Mouse (Mus musculus) monocyte, adult 2 months (primary cell): ENCODE measurements around the gene Tas2r143.

Experiments used
- DNase-seq, 2 experiments: peaks; one replicate each; pipeline ENCODE4 v3.0.0; 2022; ENCODE audit warnings: low spot score in 2 of 2, low read depth in 1 of 2

Gene Tas2r143

GRCm38 (mm10) chr6:42399938-42400337 lies at the start of gene Tas2r143:
Gene Tas2r143 (plus strand): TSS chr6:42400238.
- no peak for DNase-seq

DNA sequence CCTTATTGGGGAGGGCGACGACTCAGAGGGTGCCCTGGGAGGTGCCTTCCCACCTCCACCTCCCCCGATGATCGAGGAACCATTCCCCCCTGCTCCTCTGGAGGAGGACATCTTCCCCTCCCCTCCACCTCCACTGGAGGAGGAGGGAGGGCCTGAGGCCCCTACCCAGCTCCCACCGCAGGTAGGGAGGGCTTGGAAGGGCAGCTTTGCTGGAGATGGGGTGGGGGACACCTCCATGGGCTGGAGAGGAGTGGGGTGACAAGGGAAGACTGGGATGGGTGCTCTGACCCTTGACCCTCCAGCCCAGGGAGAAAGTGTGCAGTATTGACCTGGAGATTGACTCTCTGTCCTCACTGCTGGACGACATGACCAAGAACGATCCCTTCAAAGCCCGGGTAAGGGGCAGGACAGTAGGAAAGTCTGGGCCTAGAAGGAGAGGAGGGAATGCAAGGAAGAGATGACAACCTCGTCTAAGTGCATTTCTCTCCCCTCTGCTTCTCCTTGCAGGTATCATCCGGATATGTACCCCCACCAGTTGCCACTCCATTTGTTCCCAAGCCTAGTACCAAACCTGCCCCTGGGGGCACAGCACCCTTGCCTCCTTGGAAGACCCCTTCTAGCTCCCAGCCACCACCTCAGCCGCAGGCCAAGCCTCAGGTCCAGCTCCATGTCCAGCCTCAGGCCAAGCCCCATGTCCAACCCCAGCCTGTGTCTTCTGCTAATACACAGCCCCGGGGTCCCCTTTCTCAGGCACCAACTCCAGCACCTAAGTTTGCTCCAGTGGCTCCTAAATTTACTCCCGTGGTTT lies 48.9 kb upstream of the Tas2r143 start:
- DNase-seq = no peak

GRCm38 (mm10) chr6:42351776-42352485 lies 48.1 kb upstream of the Tas2r143 start:
- DNase-seq = no peak

DNA sequence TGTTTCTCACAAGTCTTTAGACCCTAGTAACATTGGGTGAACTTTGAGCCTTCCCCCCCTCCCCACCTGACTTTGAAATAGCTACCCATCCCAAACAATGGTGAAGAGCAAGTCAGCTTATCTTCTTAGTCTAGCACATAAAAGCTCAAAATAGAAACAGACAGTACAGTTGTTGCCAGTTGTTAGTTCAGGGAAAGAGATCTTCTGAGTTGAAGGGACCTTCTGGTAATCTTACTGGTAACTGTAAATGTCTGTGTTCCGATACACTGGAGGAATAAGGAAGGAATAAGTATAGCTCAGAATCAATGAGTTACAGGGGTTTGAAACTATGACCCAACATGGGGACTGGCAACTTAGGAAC lies 47.6 kb upstream of the Tas2r143 start:
- DNase-seq = no peak

GRCm38 (mm10) chr6:42353180-42353579 lies 46.9 kb upstream of the Tas2r143 start:
- peak; percentile 62 to 73 for DNase-seq

GRCm38 (mm10) chr6:42354076-42355019 lies 45.7 kb upstream of the Tas2r143 start:
- no peak for DNase-seq

GRCm38 (mm10) chr6:42355366-42355765 lies 44.7 kb upstream of the Tas2r143 start:
- no peak for DNase-seq

DNA sequence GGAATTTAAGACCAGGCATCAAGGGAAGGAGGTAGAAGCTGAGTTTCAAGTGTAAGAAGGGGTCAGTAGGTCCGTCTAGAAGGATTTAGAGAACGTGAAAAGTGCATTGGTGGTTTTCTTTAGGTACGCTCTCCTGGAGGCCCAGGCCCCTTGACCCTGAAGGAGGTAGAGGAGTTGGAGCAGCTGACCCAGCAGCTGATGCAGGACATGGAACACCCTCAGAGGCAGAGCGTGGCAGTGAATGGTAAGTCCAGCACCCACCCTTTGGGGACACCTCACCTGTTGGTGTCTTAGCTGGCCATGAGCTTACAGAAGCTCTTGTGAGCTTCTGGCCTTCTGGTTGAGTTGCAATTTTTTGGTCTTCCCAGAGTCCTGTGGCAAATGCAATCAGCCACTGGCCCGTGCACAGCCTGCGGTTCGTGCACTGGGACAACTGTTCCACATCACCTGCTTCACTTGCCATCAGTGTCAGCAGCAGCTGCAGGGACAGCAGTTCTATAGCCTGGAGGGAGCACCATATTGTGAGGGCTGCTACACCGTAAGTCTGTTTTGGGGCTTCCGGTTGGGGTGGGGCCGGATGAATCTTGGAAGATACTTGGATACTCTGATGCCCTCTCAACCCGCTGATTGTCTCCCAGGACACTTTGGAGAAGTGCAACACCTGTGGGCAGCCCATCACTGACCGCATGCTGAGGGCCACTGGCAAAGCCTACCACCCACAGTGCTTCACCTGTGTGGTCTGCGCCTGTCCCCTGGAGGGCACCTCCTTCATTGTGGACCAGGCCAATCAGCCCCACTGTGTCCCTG lies 44.0 kb upstream of the Tas2r143 start:
- no peak for DNase-seq

DNA sequence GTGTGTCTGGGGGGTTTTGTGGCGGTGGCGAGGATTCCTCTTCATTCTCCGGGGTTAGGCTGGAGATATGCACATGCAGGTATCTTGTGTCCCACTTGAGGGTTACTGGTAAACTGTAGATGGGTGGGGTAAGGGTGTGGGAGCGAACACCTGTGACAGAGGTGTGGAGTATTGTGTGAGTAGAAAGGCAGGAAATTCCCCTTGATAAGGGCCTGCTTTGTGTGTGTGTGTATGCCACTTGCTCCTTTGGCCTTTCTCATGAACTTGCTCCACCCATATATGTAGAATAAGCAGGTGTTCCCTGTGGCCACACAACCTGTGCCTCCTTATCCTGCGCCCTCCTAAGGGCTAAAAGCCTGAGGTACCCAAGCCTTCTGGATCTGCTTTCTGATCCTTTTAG lies 43.1 kb upstream of the Tas2r143 start:
- DNase-seq = no peak

DNA sequence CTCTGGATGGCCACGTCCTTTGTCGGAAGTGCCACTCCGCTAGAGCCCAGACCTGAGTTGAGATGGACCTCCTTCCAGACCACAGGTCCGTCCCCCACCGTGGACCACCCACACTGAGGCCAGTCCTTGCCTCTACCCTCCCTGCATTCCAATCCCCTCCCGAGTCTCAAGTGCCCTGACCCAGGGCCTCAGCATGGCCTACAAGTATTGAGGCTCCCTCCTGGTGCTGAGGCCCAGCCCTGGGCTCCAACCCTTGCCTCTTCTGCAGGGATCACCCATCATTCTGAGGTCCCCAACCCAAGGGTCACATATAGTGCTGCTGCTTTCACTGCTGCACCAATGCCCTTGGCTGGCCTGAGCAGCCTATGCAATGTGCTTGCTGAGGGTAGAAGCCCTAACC lies 42.1 kb upstream of the Tas2r143 start:
- no peak for DNase-seq

DNA sequence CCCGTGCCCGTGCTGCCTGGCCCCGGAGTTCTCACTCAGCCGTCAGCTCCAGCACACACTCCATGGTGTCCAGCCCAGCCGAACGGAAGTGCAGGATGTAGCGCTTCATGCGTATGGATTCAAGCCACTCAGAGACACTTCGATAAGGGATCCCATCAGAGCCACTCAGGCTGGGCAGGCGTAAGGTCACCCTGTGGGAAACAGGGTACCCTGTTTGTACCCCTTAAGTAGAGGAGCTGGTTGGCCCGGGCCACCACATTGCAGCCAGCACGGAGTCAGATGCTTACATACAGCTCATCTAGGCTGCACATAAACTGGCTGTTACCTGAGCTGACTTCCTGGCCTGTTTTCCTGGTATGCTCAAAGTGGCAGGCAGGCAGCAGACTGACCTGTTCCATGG lies 41.1 kb upstream of the Tas2r143 start:
- DNase-seq = no peak

DNA sequence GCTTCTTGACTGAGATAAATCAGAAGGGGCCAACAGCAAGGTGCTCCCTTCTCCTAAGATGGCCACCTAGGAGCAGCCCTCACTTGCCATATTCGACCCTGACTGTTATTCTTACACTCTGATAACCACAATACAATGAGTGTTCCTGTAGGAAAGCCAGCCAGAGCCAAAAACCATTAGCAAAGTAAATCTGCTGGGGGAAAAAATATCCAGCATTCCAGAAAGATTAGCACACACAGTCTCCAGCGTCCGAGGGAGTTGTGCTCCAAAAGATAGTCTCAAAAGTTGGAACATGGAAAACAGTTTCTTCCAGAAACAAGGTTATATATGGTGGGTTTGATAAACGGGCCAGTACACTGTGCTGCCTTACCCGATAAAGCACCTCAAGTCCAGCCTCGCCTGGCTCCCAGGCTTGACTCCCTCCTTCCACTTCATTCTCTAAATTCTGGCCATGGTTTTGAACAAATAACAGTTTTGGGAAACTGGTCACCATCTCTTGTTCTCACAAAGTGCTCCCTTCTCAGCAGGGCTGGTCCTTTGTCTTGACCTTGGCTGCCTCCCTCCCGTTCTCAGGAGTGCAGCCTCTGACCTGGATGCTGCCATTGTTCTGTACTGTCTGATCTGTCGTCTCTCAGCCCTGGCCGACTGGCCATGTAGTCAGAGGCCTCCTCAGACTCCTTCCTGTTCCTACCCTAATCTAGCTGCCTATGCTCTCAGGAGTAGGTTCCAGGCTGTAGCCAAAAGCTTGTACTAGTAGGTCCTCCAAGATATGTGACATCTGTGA lies 40.5 kb upstream of the Tas2r143 start:
- no peak for DNase-seq

DNA sequence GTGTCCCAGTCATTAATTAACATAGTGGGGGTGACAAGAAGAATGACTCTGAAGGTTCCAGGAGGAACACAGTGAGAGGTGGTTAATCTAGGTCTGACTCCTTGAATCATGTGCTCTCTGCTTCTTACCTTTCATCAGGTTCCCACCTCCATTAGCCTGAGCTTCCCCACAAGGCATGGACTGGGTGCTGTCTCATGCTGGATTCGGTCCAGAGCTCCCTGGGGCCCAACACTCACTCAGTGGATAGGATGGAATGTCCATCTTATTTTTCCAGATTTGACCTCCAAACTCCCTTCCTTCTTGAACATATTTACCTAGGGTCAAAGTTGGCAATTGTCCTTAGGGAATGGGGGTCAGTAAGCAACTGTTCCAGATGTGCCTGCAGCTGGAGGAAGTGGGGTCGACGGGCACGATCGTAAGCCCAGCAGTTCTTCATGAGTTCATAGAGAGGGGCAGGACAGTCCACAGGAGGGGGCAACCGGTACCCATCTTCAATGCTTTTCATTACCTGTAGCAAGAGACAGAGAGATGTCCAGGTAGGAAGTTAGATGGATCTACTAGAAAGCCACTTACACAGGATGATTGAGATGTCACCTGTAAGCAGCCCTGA lies 39.7 kb upstream of the Tas2r143 start:
- DNase-seq = no peak

DNA sequence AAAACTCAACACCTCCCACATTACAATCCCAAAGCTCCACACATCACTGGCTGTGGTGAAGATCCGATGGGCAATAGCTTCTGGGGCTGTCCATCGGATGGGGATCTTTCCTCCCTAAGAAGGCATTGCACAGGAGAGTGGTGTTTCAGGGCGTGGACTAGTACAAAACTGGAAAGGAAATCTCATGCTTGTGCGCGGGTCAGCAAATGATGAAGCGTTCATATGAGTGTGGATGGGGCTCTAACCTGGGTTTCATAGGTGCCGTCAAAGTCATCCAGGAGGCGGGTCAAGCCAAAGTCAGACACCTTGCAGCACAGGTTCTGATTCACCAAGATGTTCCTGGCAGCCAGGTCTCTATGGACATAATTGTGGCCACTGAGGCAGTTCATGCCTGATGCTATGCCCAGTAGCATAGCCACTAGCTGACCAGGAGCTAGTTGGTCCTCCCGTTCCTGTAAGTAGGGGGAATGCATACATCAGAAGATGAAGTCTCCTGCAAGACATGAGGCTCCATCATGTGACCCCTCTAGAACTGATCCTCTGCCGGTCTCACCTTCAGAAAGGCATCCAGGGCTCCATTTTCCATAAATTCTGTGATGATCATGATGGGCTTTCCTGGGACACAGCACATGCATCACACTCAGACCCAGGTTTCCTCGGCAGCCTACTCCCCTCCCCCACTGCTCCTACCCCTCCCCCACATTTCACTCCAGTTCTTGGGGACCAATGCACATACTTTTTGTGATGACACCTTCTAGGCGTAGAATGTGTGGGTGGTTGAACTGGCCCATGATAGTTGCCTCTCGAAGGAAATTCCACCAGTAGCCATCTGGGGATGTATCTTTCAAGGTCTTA lies 38.8 kb upstream of the Tas2r143 start:
- no peak for DNase-seq

DNA sequence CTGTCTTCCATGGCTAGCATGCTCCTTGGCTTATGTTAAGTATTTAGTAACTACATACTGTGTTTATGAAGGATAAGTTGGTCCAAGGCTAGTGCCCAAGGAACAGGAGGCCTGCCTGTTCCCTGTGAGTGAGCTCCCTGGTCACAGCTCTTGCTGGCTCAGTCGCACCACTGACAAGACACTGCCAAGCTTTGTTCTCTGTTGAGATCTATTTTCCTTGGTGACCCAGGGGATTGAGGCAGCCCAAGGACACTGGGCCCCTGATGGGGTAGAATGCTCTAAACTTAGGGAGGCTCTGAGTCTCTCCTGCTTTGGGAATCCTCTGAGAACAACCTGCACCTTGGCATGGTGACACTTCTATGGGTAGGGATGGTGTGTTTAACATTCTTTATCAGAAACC lies 38.0 kb upstream of the Tas2r143 start:
- no peak for DNase-seq

GRCm38 (mm10) chr6:42362497-42362896 lies 37.5 kb upstream of the Tas2r143 start:
- no peak for DNase-seq

DNA sequence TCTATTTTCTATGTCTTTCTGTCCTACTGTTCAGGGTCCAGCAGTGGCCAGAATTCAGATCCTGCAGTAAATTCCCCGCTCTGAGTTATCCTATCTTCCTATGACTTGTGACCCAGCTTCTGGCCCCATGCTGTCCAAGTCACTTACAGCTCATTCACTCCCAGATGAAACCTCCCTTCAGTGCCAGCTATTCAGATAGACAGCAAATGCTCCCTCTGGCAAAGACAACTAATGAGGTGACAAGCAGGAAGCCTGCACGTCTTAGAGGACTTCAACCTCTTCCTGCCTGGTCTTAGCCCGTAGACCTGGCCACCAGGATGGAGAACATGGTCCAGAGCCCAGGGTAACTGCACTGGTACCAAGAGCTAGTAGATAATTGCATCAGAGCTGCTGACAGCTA lies 37.1 kb upstream of the Tas2r143 start:
- DNase-seq = no peak

GRCm38 (mm10) chr6:42364066-42364465 lies 36.0 kb upstream of the Tas2r143 start:
- no peak for DNase-seq

- DNase-seq = no peak
Observed at GRCm38 (mm10) chr6:42364607-42365006, 35.4 kb upstream of the Tas2r143 start.
